Mouse (Mus musculus): ENCODE measurements around the gene Cd70. TPM values are rescaled to one million over a fixed set of nuclear protein-coding genes. Genes with fewer than 3 reads are reported as not detected.

Gene Cd70
- polyA plus RNA-seq (2016; fragmentation: Nextera tagmentation; extraction: Ambion mirVana): 0.29 and 0.38 TPM in 2 replicates

- Histone ChIP-seq H3K27me3 (peaks cover 46% of the 10 kb centered on the region), H3K4me3 (peak within 1 kb of the TSS; percentile 36), H3K36me3 (no peaks in the 10 kb centered on the region), H3K4me1 (peaks cover 8% of the 10 kb centered on the region), H3K9ac (replicated peaks) (peak within 1 kb of the TSS; percentile 54), H3K4me2 (replicated peaks) (peak within 1 kb of the TSS; percentile 62), H3K9me3 (no peaks in the 10 kb centered on the region), H3K27ac (replicated peaks) (no peak within 1 kb of the TSS)
- 1% methylated on average over 37 of the region's 39 CpGs for WGBS
- ATAC-seq (ENCODE audit: low FRiP score, low read depth): peak; percentile 30; the same call in 1 of the 2 replicates
These were observed at the start of gene Cd70 for GRCm38 (mm10) chr17:57148994-57149803. TSS of gene Cd70 (minus strand) at chr17:57149777.

GRCm38 (mm10) chr17:57198252-57198651, 48.7 kb upstream of the Cd70 start:
- H3K9ac ChIP-seq (replicated peaks): no peak overlapping the region
- 83% methylated on average over 3 of the region's 3 CpGs for WGBS
- no peaks in the 10 kb centered on the region for H3K36me3 ChIP-seq
- no peaks in the 10 kb centered on the region for H3K9me3 ChIP-seq
- ATAC-seq (ENCODE audit: low FRiP score, low read depth): no peak
- peaks cover 4% of the 10 kb centered on the region; the same call in 1 of the 2 replicates for H3K27me3 ChIP-seq
- H3K27ac ChIP-seq (replicated peaks): no peak overlapping the region
- H3K4me2 ChIP-seq (replicated peaks): no peak overlapping the region
- no peak overlapping the region for H3K4me3 ChIP-seq
- H3K4me1 ChIP-seq: no peaks in the 10 kb centered on the region

GRCm38 (mm10) chr17:57195326-57196010, 45.9 kb upstream of the Cd70 start:
- Histone ChIP-seq H3K27ac (replicated peaks) (no peak overlapping the region), H3K9ac (replicated peaks) (no peak overlapping the region), H3K4me1 (no peaks in the 10 kb centered on the region), H3K27me3 (peaks cover 4% of the 10 kb centered on the region; the same call in 1 of the 2 replicates), H3K4me3 (no peak overlapping the region), H3K9me3 (no peaks in the 10 kb centered on the region), H3K36me3 (no peaks in the 10 kb centered on the region), H3K4me2 (replicated peaks) (no peak overlapping the region)
- 84% methylated on average over 8 of the region's 8 CpGs for WGBS
- no peak for ATAC-seq (ENCODE audit: low FRiP score, low read depth)

GRCm38 (mm10) chr17:57194771-57195170, 45.2 kb upstream of the Cd70 start:
- 82% methylated on average over 3 of the region's 3 CpGs for WGBS
- Histone ChIP-seq H3K36me3 (no peaks in the 10 kb centered on the region), H3K4me2 (replicated peaks) (no peak overlapping the region), H3K9ac (replicated peaks) (no peak overlapping the region), H3K27ac (replicated peaks) (no peak overlapping the region), H3K9me3 (no peaks in the 10 kb centered on the region), H3K4me3 (no peak overlapping the region), H3K4me1 (no peaks in the 10 kb centered on the region), H3K27me3 (peaks cover 4% of the 10 kb centered on the region; the same call in 1 of the 2 replicates)
- ATAC-seq (ENCODE audit: low FRiP score, low read depth): no peak

GRCm38 (mm10) chr17:57194041-57194507, 44.5 kb upstream of the Cd70 start, which contains the start of gene Tnfsf14:
TSS of gene Tnfsf14 (minus strand) at chr17:57194177.
- WGBS: 83% methylated on average over 11 of the region's 11 CpGs
- Histone ChIP-seq H3K9me3 (no peaks in the 10 kb centered on the region), H3K27ac (replicated peaks) (no peak within 1 kb of the TSS), H3K4me1 (no peaks in the 10 kb centered on the region), H3K4me2 (replicated peaks) (no peak within 1 kb of the TSS), H3K36me3 (no peaks in the 10 kb centered on the region), H3K9ac (replicated peaks) (no peak within 1 kb of the TSS), H3K27me3 (peaks cover 4% of the 10 kb centered on the region; the same call in 1 of the 2 replicates), H3K4me3 (no peak within 1 kb of the TSS)
- no peak for ATAC-seq (ENCODE audit: low FRiP score, low read depth)

- Histone ChIP-seq H3K36me3 (no peaks in the 10 kb centered on the region), H3K27ac (replicated peaks) (no peak overlapping the region), H3K4me3 (no peak overlapping the region), H3K4me2 (replicated peaks) (no peak overlapping the region), H3K27me3 (no peaks in the 10 kb centered on the region), H3K9me3 (no peaks in the 10 kb centered on the region), H3K9ac (replicated peaks) (no peak overlapping the region), H3K4me1 (no peaks in the 10 kb centered on the region)
- WGBS: 87% methylated on average over 12 of the region's 12 CpGs
- no peak for ATAC-seq (ENCODE audit: low FRiP score, low read depth)
These were observed 39.1 kb upstream of the Cd70 start for GRCm38 (mm10) chr17:57188510-57189192.

GRCm38 (mm10) chr17:57185641-57186040, 36.1 kb upstream of the Cd70 start:
- H3K27me3 ChIP-seq: no peaks in the 10 kb centered on the region
- no peak overlapping the region for H3K4me2 ChIP-seq (replicated peaks)
- WGBS: 78% methylated on average over 2 of the region's 2 CpGs
- no peaks in the 10 kb centered on the region for H3K9me3 ChIP-seq
- H3K27ac ChIP-seq (replicated peaks): no peak overlapping the region
- no peaks in the 10 kb centered on the region for H3K36me3 ChIP-seq
- no peaks in the 10 kb centered on the region for H3K4me1 ChIP-seq
- no peak overlapping the region for H3K4me3 ChIP-seq
- no peak for ATAC-seq (ENCODE audit: low FRiP score, low read depth)
- no peak overlapping the region for H3K9ac ChIP-seq (replicated peaks)

GRCm38 (mm10) chr17:57182871-57183270, 33.3 kb upstream of the Cd70 start:
- Histone ChIP-seq H3K4me3 (no peak overlapping the region), H3K36me3 (no peaks in the 10 kb centered on the region), H3K9ac (replicated peaks) (no peak overlapping the region), H3K9me3 (no peaks in the 10 kb centered on the region), H3K4me1 (no peaks in the 10 kb centered on the region), H3K27ac (replicated peaks) (no peak overlapping the region), H3K4me2 (replicated peaks) (no peak overlapping the region), H3K27me3 (no peaks in the 10 kb centered on the region)
- WGBS: 85% methylated on average over 3 of the region's 3 CpGs
- ATAC-seq (ENCODE audit: low FRiP score, low read depth): no peak

- 35% methylated on average over 8 of the region's 8 CpGs for WGBS
- no peak overlapping the region for H3K4me3 ChIP-seq
- H3K4me2 ChIP-seq (replicated peaks): no peak overlapping the region
- no peak for ATAC-seq (ENCODE audit: low FRiP score, low read depth)
- no peak overlapping the region for H3K27ac ChIP-seq (replicated peaks)
- no peak overlapping the region for H3K9ac ChIP-seq (replicated peaks)
- no peaks in the 10 kb centered on the region for H3K4me1 ChIP-seq
- H3K27me3 ChIP-seq: no peaks in the 10 kb centered on the region
- H3K9me3 ChIP-seq: no peaks in the 10 kb centered on the region
- H3K36me3 ChIP-seq: no peaks in the 10 kb centered on the region
These were observed 30.8 kb upstream of the Cd70 start for GRCm38 (mm10) chr17:57180363-57180762.

- no peaks in the 10 kb centered on the region for H3K9me3 ChIP-seq
- WGBS: 79% methylated on average over 4 of the region's 4 CpGs
- H3K9ac ChIP-seq (replicated peaks): no peak overlapping the region
- H3K36me3 ChIP-seq: no peaks in the 10 kb centered on the region
- no peak overlapping the region for H3K4me2 ChIP-seq (replicated peaks)
- no peak for ATAC-seq (ENCODE audit: low FRiP score, low read depth)
- no peaks in the 10 kb centered on the region for H3K27me3 ChIP-seq
- no peaks in the 10 kb centered on the region for H3K4me1 ChIP-seq
- H3K27ac ChIP-seq (replicated peaks): no peak overlapping the region
- H3K4me3 ChIP-seq: no peak overlapping the region
These were observed 23.8 kb upstream of the Cd70 start for GRCm38 (mm10) chr17:57173351-57173750.

- no peak overlapping the region for H3K9ac ChIP-seq (replicated peaks)
- no peak overlapping the region for H3K4me3 ChIP-seq
- WGBS: 81% methylated on average over 5 of the region's 5 CpGs
- H3K27ac ChIP-seq (replicated peaks): no peak overlapping the region
- no peak overlapping the region for H3K4me2 ChIP-seq (replicated peaks)
- H3K36me3 ChIP-seq: no peaks in the 10 kb centered on the region
- 0 out of 2 replicates have a peak, but pooled peaks cover 4% of the 10 kb centered on the region for H3K27me3 ChIP-seq
- no peaks in the 10 kb centered on the region for H3K9me3 ChIP-seq
- no peaks in the 10 kb centered on the region for H3K4me1 ChIP-seq
- no peak for ATAC-seq (ENCODE audit: low FRiP score, low read depth)
These were observed 22.8 kb upstream of the Cd70 start for GRCm38 (mm10) chr17:57172378-57172777.

Data from midbrain, embryonic 12.5 days (tissue).